Mouse (Mus musculus): ENCODE measurements at regions not wholly inside any gene's neighbourhood (a gene's known extent, or its start where the extent isn't known, plus 50 kb on each side); places are given as distances from the start of the nearest gene placed in this dataset.
A peak's percentile ranks its signal among the peaks of the same experiment; 100 is the strongest.

GRCm38 (mm10) chr2:128217784-128218467 is 92.1 kb downstream of the Bcl2l11 start:
- DNase-seq (ENCODE audit: low spot score), result peak; percentile 8
- H3K4me2 ChIP-seq (replicated peaks; ENCODE audit: low read depth, low read length), result no peak overlapping the region
- WGBS, result 57% methylated on average over 7 of the region's 7 CpGs
- ATAC-seq (ENCODE audit: low FRiP score), result no peak
- H3K9me3 ChIP-seq (ENCODE audit: control insufficient read depth, low read length), result no peaks in the 10 kb centered on the region
- no peak overlapping the region for H3K27ac ChIP-seq (ENCODE audit: low read depth, low read length)
- H3K36me3 ChIP-seq (ENCODE audit: control insufficient read depth, insufficient read depth, low read length), result no peaks in the 10 kb centered on the region
- H3K9ac ChIP-seq (ENCODE audit: low read depth, low read length), result no peak overlapping the region
- no peaks in the 10 kb centered on the region for H3K27me3 ChIP-seq (ENCODE audit: control insufficient read depth, insufficient read depth, low read length)
- no peak overlapping the region for H3K4me3 ChIP-seq (ENCODE audit: low read depth, low read length)
- no peaks in the 10 kb centered on the region for H3K4me1 ChIP-seq (replicated peaks; ENCODE audit: control insufficient read depth, insufficient read depth, low read length)

DNA sequence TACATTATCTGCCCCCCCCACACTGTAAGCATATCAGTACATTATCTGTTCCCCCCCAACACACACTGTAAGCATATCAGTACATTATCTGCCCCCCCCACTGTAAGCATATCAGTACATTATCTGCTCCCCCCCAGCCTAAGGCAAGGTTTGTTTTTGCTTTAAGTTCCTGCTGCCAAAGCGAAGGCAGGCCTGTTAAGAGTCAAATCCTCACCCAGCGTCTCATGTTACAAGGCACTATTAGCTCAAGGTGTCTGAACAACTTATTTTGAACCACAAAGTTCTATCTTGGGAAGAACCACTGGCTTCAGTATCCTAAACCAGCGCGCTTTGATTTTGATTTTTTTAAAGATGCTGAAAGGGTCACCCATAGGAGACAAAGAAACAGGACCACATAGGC is 93.1 kb downstream of the Bcl2l11 start:
- no peak overlapping the region for H3K4me3 ChIP-seq (ENCODE audit: low read depth, low read length)
- H3K9ac ChIP-seq (ENCODE audit: low read depth, low read length), result no peak overlapping the region
- H3K27ac ChIP-seq (ENCODE audit: low read depth, low read length), result no peak overlapping the region
- H3K9me3 ChIP-seq (ENCODE audit: control insufficient read depth, low read length), result no peaks in the 10 kb centered on the region
- H3K4me1 ChIP-seq (replicated peaks; ENCODE audit: control insufficient read depth, insufficient read depth, low read length), result no peaks in the 10 kb centered on the region
- no peaks in the 10 kb centered on the region for H3K36me3 ChIP-seq (ENCODE audit: control insufficient read depth, insufficient read depth, low read length)
- 76% methylated on average over 4 of the region's 4 CpGs for WGBS
- ATAC-seq (ENCODE audit: low FRiP score), result no peak
- H3K4me2 ChIP-seq (replicated peaks; ENCODE audit: low read depth, low read length), result no peak overlapping the region
- DNase-seq (ENCODE audit: low spot score), result no peak
- H3K27me3 ChIP-seq (ENCODE audit: control insufficient read depth, insufficient read depth, low read length), result no peaks in the 10 kb centered on the region

GRCm38 (mm10) chr2:128221055-128221454 is 95.2 kb downstream of the Bcl2l11 start:
- Histone ChIP-seq H3K4me1 (replicated peaks; ENCODE audit: control insufficient read depth, insufficient read depth, low read length) (no peaks in the 10 kb centered on the region), H3K27me3 (ENCODE audit: control insufficient read depth, insufficient read depth, low read length) (no peaks in the 10 kb centered on the region), H3K9me3 (ENCODE audit: control insufficient read depth, low read length) (no peaks in the 10 kb centered on the region), H3K27ac (ENCODE audit: low read depth, low read length) (no peak overlapping the region), H3K9ac (ENCODE audit: low read depth, low read length) (no peak overlapping the region), H3K4me3 (ENCODE audit: low read depth, low read length) (no peak overlapping the region), H3K36me3 (ENCODE audit: control insufficient read depth, insufficient read depth, low read length) (no peaks in the 10 kb centered on the region), H3K4me2 (replicated peaks; ENCODE audit: low read depth, low read length) (no peak overlapping the region)
- WGBS, result 67% methylated on average over 1 of the region's 1 CpGs
- ATAC-seq (ENCODE audit: low FRiP score), result no peak
- no peak for DNase-seq (ENCODE audit: low spot score)

DNA sequence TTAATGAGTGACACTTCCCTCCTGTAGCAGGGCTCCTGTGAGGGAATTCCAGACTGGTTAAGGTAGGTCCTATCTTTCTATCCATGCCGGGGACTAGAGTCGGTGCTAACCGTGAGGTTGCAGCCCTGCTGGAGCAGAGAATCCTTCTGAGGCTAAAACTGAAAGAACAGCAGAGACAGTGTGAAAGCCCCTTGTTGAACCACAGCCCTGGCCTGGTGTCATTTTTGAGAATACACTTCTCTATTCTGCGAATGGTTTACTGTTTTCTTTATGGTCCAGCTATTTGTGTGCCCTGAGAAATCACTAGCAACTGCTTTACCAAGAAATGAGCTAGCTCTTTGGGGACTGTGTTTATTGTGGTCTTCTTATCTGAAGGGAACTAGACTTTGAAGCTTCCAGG is 95.8 kb downstream of the Bcl2l11 start:
- H3K9ac ChIP-seq (ENCODE audit: low read depth, low read length), result no peak overlapping the region
- H3K4me2 ChIP-seq (replicated peaks; ENCODE audit: low read depth, low read length), result no peak overlapping the region
- ATAC-seq (ENCODE audit: low FRiP score) (no peak), DNase-seq (ENCODE audit: low spot score) (no peak)
- H3K27ac ChIP-seq (ENCODE audit: low read depth, low read length), result no peak overlapping the region
- H3K4me3 ChIP-seq (ENCODE audit: low read depth, low read length), result no peak overlapping the region
- no peaks in the 10 kb centered on the region for H3K27me3 ChIP-seq (ENCODE audit: control insufficient read depth, insufficient read depth, low read length)
- WGBS, result 86% methylated on average over 4 of the region's 4 CpGs
- H3K9me3 ChIP-seq (ENCODE audit: control insufficient read depth, low read length), result no peaks in the 10 kb centered on the region
- H3K36me3 ChIP-seq (ENCODE audit: control insufficient read depth, insufficient read depth, low read length), result no peaks in the 10 kb centered on the region
- no peaks in the 10 kb centered on the region for H3K4me1 ChIP-seq (replicated peaks; ENCODE audit: control insufficient read depth, insufficient read depth, low read length)

- Histone ChIP-seq H3K4me2 (replicated peaks; ENCODE audit: low read depth, low read length) (no peak overlapping the region), H3K9ac (ENCODE audit: low read depth, low read length) (no peak overlapping the region), H3K27ac (ENCODE audit: low read depth, low read length) (no peak overlapping the region), H3K9me3 (ENCODE audit: control insufficient read depth, low read length) (no peaks in the 10 kb centered on the region), H3K27me3 (ENCODE audit: control insufficient read depth, insufficient read depth, low read length) (no peaks in the 10 kb centered on the region), H3K4me3 (ENCODE audit: low read depth, low read length) (no peak overlapping the region), H3K4me1 (replicated peaks; ENCODE audit: control insufficient read depth, insufficient read depth, low read length) (no peaks in the 10 kb centered on the region), H3K36me3 (ENCODE audit: control insufficient read depth, insufficient read depth, low read length) (no peaks in the 10 kb centered on the region)
- ATAC-seq (ENCODE audit: low FRiP score) (no peak), DNase-seq (ENCODE audit: low spot score) (no peak)
- 87% methylated on average over 9 of the region's 9 CpGs for WGBS
Measured at GRCm38 (mm10) chr2:128226465-128227047, 100.7 kb downstream of the Bcl2l11 start.

- DNase-seq (ENCODE audit: low spot score), result no peak
- H3K4me2 ChIP-seq (replicated peaks; ENCODE audit: low read depth, low read length), result no peak overlapping the region
- no peak for ATAC-seq (ENCODE audit: low FRiP score)
- no peak overlapping the region for H3K9ac ChIP-seq (ENCODE audit: low read depth, low read length)
- no peak overlapping the region for H3K27ac ChIP-seq (ENCODE audit: low read depth, low read length)
- no peaks in the 10 kb centered on the region for H3K36me3 ChIP-seq (ENCODE audit: control insufficient read depth, insufficient read depth, low read length)
- H3K4me1 ChIP-seq (replicated peaks; ENCODE audit: control insufficient read depth, insufficient read depth, low read length), result no peaks in the 10 kb centered on the region
- no peaks in the 10 kb centered on the region for H3K27me3 ChIP-seq (ENCODE audit: control insufficient read depth, insufficient read depth, low read length)
- no peak overlapping the region for H3K4me3 ChIP-seq (ENCODE audit: low read depth, low read length)
- 97% methylated on average over 4 of the region's 4 CpGs for WGBS
- no peaks in the 10 kb centered on the region for H3K9me3 ChIP-seq (ENCODE audit: control insufficient read depth, low read length)
Measured at GRCm38 (mm10) chr2:128229730-128230129, 103.9 kb downstream of the Bcl2l11 start.

DNA sequence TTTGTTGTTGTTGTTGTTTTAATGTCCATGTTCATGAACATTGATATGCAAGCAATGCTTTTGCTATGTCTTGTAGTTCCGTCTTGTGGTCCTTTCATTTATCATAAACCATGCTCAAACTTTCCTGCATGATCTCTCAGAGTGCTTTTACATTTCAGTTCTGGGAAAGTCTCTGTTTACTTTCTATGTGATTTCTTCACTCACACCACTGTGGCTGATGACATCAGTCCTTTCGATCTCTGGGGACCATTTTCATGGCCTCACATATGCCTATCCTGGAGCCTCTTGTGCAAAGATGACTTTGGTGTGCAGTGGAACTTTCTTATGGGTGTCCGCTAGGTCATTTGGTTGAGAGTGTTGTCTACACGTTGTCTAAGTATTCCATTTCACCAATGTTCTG is 105.1 kb downstream of the Bcl2l11 start:
- Histone ChIP-seq H3K4me1 (replicated peaks; ENCODE audit: control insufficient read depth, insufficient read depth, low read length) (no peaks in the 10 kb centered on the region), H3K4me3 (ENCODE audit: low read depth, low read length) (no peak overlapping the region), H3K27me3 (ENCODE audit: control insufficient read depth, insufficient read depth, low read length) (no peaks in the 10 kb centered on the region), H3K27ac (ENCODE audit: low read depth, low read length) (no peak overlapping the region), H3K4me2 (replicated peaks; ENCODE audit: low read depth, low read length) (no peak overlapping the region), H3K36me3 (ENCODE audit: control insufficient read depth, insufficient read depth, low read length) (no peaks in the 10 kb centered on the region), H3K9ac (ENCODE audit: low read depth, low read length) (no peak overlapping the region), H3K9me3 (ENCODE audit: control insufficient read depth, low read length) (no peaks in the 10 kb centered on the region)
- DNase-seq (ENCODE audit: low spot score) (no peak), ATAC-seq (ENCODE audit: low FRiP score) (no peak)
- WGBS, result 93% methylated on average over 4 of the region's 4 CpGs

DNA sequence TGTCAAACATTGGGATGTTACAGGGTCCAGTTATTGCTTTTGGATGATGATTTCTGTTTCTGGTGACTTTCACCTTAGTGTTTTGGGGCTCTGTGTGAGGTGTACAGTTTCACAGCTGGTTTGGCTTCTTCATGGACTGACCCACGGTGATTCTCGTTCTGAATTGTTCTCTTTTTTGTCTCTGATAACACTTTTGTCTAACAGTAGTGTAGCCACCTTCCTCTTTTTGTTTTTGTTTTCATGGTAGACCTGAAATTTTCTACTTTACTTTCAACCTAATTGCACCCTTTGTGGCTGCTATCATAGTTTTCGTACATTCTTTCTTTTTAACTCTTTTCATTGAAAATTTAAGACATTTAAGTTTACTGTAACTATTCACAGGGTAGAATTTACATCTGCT is 105.5 kb downstream of the Bcl2l11 start:
- ATAC-seq (ENCODE audit: low FRiP score) (no peak), DNase-seq (ENCODE audit: low spot score) (no peak)
- H3K27ac ChIP-seq (ENCODE audit: low read depth, low read length), result no peak overlapping the region
- H3K27me3 ChIP-seq (ENCODE audit: control insufficient read depth, insufficient read depth, low read length), result no peaks in the 10 kb centered on the region
- H3K9me3 ChIP-seq (ENCODE audit: control insufficient read depth, low read length), result no peaks in the 10 kb centered on the region
- H3K36me3 ChIP-seq (ENCODE audit: control insufficient read depth, insufficient read depth, low read length), result no peaks in the 10 kb centered on the region
- 80% methylated on average over 3 of the region's 3 CpGs for WGBS
- no peak overlapping the region for H3K4me2 ChIP-seq (replicated peaks; ENCODE audit: low read depth, low read length)
- H3K4me3 ChIP-seq (ENCODE audit: low read depth, low read length), result no peak overlapping the region
- no peak overlapping the region for H3K9ac ChIP-seq (ENCODE audit: low read depth, low read length)
- H3K4me1 ChIP-seq (replicated peaks; ENCODE audit: control insufficient read depth, insufficient read depth, low read length), result no peaks in the 10 kb centered on the region

DNA sequence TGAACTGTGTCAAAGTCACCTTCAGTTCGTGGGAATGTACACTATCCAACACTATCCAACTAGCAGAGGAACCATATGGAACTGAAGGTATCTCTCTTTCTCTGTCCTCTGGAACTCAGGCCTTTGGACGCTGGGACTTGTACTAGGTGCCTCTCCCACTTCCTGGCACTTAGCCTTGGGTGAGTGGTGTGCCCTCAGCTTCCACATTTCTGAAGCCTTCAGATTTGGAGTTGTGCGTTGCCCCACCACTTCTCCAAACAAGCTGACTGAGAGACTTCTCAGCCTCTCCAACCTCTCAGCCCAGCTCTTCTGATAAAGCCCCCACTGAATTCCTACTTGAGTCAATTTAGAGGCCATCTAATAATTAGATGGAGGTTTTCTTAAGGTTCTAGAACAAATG is 106.2 kb downstream of the Bcl2l11 start:
- no peak overlapping the region for H3K9ac ChIP-seq (ENCODE audit: low read depth, low read length)
- H3K9me3 ChIP-seq (ENCODE audit: control insufficient read depth, low read length), result no peaks in the 10 kb centered on the region
- no peaks in the 10 kb centered on the region for H3K36me3 ChIP-seq (ENCODE audit: control insufficient read depth, insufficient read depth, low read length)
- H3K27ac ChIP-seq (ENCODE audit: low read depth, low read length), result no peak overlapping the region
- no peaks in the 10 kb centered on the region for H3K27me3 ChIP-seq (ENCODE audit: control insufficient read depth, insufficient read depth, low read length)
- 85% methylated on average over 3 of the region's 3 CpGs for WGBS
- no peak for DNase-seq (ENCODE audit: low spot score)
- no peak overlapping the region for H3K4me2 ChIP-seq (replicated peaks; ENCODE audit: low read depth, low read length)
- ATAC-seq (ENCODE audit: low FRiP score), result no peak
- H3K4me1 ChIP-seq (replicated peaks; ENCODE audit: control insufficient read depth, insufficient read depth, low read length), result no peaks in the 10 kb centered on the region
- H3K4me3 ChIP-seq (ENCODE audit: low read depth, low read length), result no peak overlapping the region

Data from hindbrain, embryonic 11.5 days (tissue).